Mouse (Mus musculus): ENCODE measurements around the gene Igsf9b. TPM values are rescaled to one million over a fixed set of nuclear protein-coding genes. Genes with fewer than 3 reads are reported as not detected.

Igsf9b gene
- polyA plus RNA-seq, 1 experiment: 23.1 TPM

GRCm38 (mm10) chr9:27287419-27287818, 11.6 kb upstream of the Igsf9b start:
- TF ChIP-seq POLR2A (IDR thresholded peaks at IDR 0.05; ENCODE audit: extremely low read depth, insufficient read depth, low read length) (no peak), CTCF (IDR thresholded peaks at IDR 0.05; ENCODE audit: extremely low read depth, insufficient read depth, low read length) (peak; percentile 41)
- H3K4me3 ChIP-seq (ENCODE audit: insufficient read depth, low read length): no peak overlapping the region
- H3K4me1 ChIP-seq (ENCODE audit: control insufficient read depth, insufficient read depth, low read length): peaks cover 5% of the 10 kb centered on the region
- no peak overlapping the region for H3K27ac ChIP-seq (ENCODE audit: insufficient read depth, low read length)

- no peak overlapping the region for H3K4me3 ChIP-seq (ENCODE audit: insufficient read depth, low read length)
- TF ChIP-seq CTCF (IDR thresholded peaks at IDR 0.05; ENCODE audit: extremely low read depth, insufficient read depth, low read length) (no peak), POLR2A (IDR thresholded peaks at IDR 0.05; ENCODE audit: extremely low read depth, insufficient read depth, low read length) (no peak)
- H3K4me1 ChIP-seq (ENCODE audit: control insufficient read depth, insufficient read depth, low read length): peaks cover 5% of the 10 kb centered on the region
- H3K27ac ChIP-seq (ENCODE audit: insufficient read depth, low read length): no peak overlapping the region
Observed at GRCm38 (mm10) chr9:27288442-27288841, 10.6 kb upstream of the Igsf9b start.

- Histone ChIP-seq H3K4me1 (ENCODE audit: control insufficient read depth, insufficient read depth, low read length) (peaks cover 5% of the 10 kb centered on the region), H3K27ac (ENCODE audit: insufficient read depth, low read length) (no peak overlapping the region), H3K4me3 (ENCODE audit: insufficient read depth, low read length) (no peak overlapping the region)
- TF ChIP-seq CTCF (IDR thresholded peaks at IDR 0.05; ENCODE audit: extremely low read depth, insufficient read depth, low read length) (no peak), POLR2A (IDR thresholded peaks at IDR 0.05; ENCODE audit: extremely low read depth, insufficient read depth, low read length) (no peak)
Observed at GRCm38 (mm10) chr9:27289543-27290308, 9.3 kb upstream of the Igsf9b start.

GRCm38 (mm10) chr9:27294380-27294779, 4.6 kb upstream of the Igsf9b start:
- no peaks in the 10 kb centered on the region for H3K4me1 ChIP-seq (ENCODE audit: control insufficient read depth, insufficient read depth, low read length)
- TF ChIP-seq CTCF (IDR thresholded peaks at IDR 0.05; ENCODE audit: extremely low read depth, insufficient read depth, low read length) (no peak), POLR2A (IDR thresholded peaks at IDR 0.05; ENCODE audit: extremely low read depth, insufficient read depth, low read length) (no peak)
- no peak overlapping the region for H3K27ac ChIP-seq (ENCODE audit: insufficient read depth, low read length)
- no peak overlapping the region for H3K4me3 ChIP-seq (ENCODE audit: insufficient read depth, low read length)

GRCm38 (mm10) chr9:27299286-27300187, 533 bp downstream of the Igsf9b start:
- Histone ChIP-seq H3K4me1 (ENCODE audit: control insufficient read depth, insufficient read depth, low read length) (0 out of 2 replicates have a peak, but pooled peaks cover 1% of the 10 kb centered on the region), H3K4me3 (ENCODE audit: insufficient read depth, low read length) (peak overlapping the region; percentile 69), H3K27ac (ENCODE audit: insufficient read depth, low read length) (peak overlapping the region; percentile 5)
- no peak for TF ChIP-seq CTCF (IDR thresholded peaks at IDR 0.05; ENCODE audit: extremely low read depth, insufficient read depth, low read length)
- no peak for TF ChIP-seq POLR2A (IDR thresholded peaks at IDR 0.05; ENCODE audit: extremely low read depth, insufficient read depth, low read length)

GRCm38 (mm10) chr9:27300188-27300691, 1.2 kb downstream of the Igsf9b start:
- H3K27ac ChIP-seq (ENCODE audit: insufficient read depth, low read length): peak overlapping the region; percentile 5
- peak overlapping the region; percentile 69 for H3K4me3 ChIP-seq (ENCODE audit: insufficient read depth, low read length)
- H3K4me1 ChIP-seq (ENCODE audit: control insufficient read depth, insufficient read depth, low read length): peaks cover 3% of the 10 kb centered on the region; the same call in 1 of the 2 replicates

GRCm38 (mm10) chr9:27300698-27301097, 1.7 kb downstream of the Igsf9b start:
- TF ChIP-seq CTCF (IDR thresholded peaks at IDR 0.05; ENCODE audit: extremely low read depth, insufficient read depth, low read length): no peak
- TF ChIP-seq POLR2A (IDR thresholded peaks at IDR 0.05; ENCODE audit: extremely low read depth, insufficient read depth, low read length): peak; percentile 55
- Histone ChIP-seq H3K27ac (ENCODE audit: insufficient read depth, low read length) (0 out of 2 replicates have a peak overlapping the region, but pooled peaks have one; percentile 9), H3K4me1 (ENCODE audit: control insufficient read depth, insufficient read depth, low read length) (peaks cover 3% of the 10 kb centered on the region; the same call in 1 of the 2 replicates), H3K4me3 (ENCODE audit: insufficient read depth, low read length) (peak overlapping the region; percentile 69)

More at GRCm38 (mm10) chr9:27300188-27300691, 1.2 kb downstream of the Igsf9b start:
- TF ChIP-seq POLR2A (IDR thresholded peaks at IDR 0.05; ENCODE audit: extremely low read depth, insufficient read depth, low read length): no peak
- no peak for TF ChIP-seq CTCF (IDR thresholded peaks at IDR 0.05; ENCODE audit: extremely low read depth, insufficient read depth, low read length)

- 0 out of 2 replicates have a peak overlapping the region, but pooled peaks have one; percentile 9 for H3K27ac ChIP-seq (ENCODE audit: insufficient read depth, low read length)
- peak overlapping the region; percentile 69 for H3K4me3 ChIP-seq (ENCODE audit: insufficient read depth, low read length)
- no peak for TF ChIP-seq POLR2A (IDR thresholded peaks at IDR 0.05; ENCODE audit: extremely low read depth, insufficient read depth, low read length)
- TF ChIP-seq CTCF (IDR thresholded peaks at IDR 0.05; ENCODE audit: extremely low read depth, insufficient read depth, low read length): no peak
- peaks cover 5% of the 10 kb centered on the region; the same call in 1 of the 2 replicates for H3K4me1 ChIP-seq (ENCODE audit: control insufficient read depth, insufficient read depth, low read length)
Observed at GRCm38 (mm10) chr9:27301486-27301885, 2.5 kb downstream of the Igsf9b start.

- H3K4me1 ChIP-seq (ENCODE audit: control insufficient read depth, insufficient read depth, low read length): peaks cover 9% of the 10 kb centered on the region; the same call in 1 of the 2 replicates
- peak overlapping the region; percentile 69 for H3K4me3 ChIP-seq (ENCODE audit: insufficient read depth, low read length)
- TF ChIP-seq POLR2A (IDR thresholded peaks at IDR 0.05; ENCODE audit: extremely low read depth, insufficient read depth, low read length) (no peak), CTCF (IDR thresholded peaks at IDR 0.05; ENCODE audit: extremely low read depth, insufficient read depth, low read length) (no peak)
- H3K27ac ChIP-seq (ENCODE audit: insufficient read depth, low read length): 0 out of 2 replicates have a peak overlapping the region, but pooled peaks have one; percentile 58
Observed at GRCm38 (mm10) chr9:27302291-27302690, 3.3 kb downstream of the Igsf9b start.

Measured in cortical plate, adult 2 months (tissue).